Mouse (Mus musculus) small intestine, adult 10 weeks (tissue): ENCODE measurements around the gene Vmn1r179. TPM values are rescaled to one million over a fixed set of nuclear protein-coding genes. Genes with fewer than 3 reads are reported as not detected.

ENCODE experiments used
- polyA plus RNA-seq: library from polyadenylated mRNA; stranded (reverse); fragments of 350-450 nt; fragmentation: Illumina TruSeq; extraction: RNeasy Lipid Tissue Mini Kit (QIAGEN cat#74804); gene quantifications from one replicate; pipeline ENCODE4 v1.2.3, GENCODE M21; 2014; ENCODE audit warnings: low replicate concordance

Gene Vmn1r179
- polyA plus RNA-seq, result not detected

DNA sequence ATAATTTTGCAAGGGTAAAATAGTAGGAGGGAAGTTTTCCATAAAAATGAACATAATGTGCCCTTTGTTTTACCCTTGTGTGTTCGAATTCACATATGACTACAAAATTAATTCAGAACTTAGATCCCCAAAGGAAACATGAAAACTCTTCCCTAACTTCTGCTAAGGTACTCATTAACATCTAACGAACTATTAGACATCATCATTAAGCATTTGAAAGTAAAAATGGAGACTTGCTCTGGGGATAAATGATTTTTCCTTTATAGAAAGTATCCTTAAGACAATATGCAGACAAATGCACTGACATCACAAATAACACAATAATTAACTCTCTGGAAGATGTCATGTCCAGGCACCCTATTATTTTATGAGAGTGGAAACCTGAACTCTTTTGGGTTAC, at the start of gene Vmn1r179:
Gene Vmn1r179, plus strand, starts transcription at position 301 of the 400 bp plus-strand sequence.

GRCm38 (mm10) chr7:23891709-23892108, 35.1 kb upstream of the Vmn1r179 start, which contains the start of gene Vmn1r178:
Vmn1r178 (plus strand) TSS chr7:23892009.

GRCm38 (mm10) chr7:23950332-23950731, 23.6 kb downstream of the Vmn1r179 start, which contains the start of gene Vmn1r180:
Vmn1r180 (plus strand) TSS chr7:23950632.

DNA sequence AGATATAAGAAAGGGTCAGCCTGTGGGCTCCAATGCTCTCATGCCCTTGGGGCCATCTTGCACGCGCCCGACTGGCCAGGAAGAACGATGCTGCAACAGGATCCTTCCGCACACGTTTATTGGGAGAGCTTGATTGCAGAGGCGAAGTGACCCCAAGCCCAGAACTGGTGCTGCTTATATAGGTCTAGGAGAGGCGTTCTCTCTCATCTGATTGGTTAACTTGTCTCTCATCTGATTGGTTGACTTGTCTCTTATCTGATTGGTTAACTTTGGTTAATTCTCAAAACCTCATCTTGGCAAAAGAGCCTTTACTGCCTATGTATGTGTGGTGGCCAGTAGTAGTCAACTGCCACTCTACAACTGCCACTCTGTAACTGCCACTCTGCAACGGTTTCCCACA, 47.5 kb downstream of the Vmn1r179 start, which contains the start of gene Vmn1r181:
Gene Vmn1r181, plus strand, starts transcription at position 301 of the 400 bp plus-strand sequence.

Other genes with a start within 250 kb of the Vmn1r179 start
- not detected for gene Vmn1r173, start 226.3 kb upstream of the Vmn1r179 start, polyA plus RNA-seq
- not detected for gene Vmn1r174, start 174.7 kb upstream of the Vmn1r179 start, polyA plus RNA-seq
- gene Vmn1r175, start 116.3 kb upstream of the Vmn1r179 start, polyA plus RNA-seq, result not detected
- not detected for gene Vmn1r176, start 89.6 kb upstream of the Vmn1r179 start, polyA plus RNA-seq
- gene Vmn1r177, start 60.5 kb upstream of the Vmn1r179 start, polyA plus RNA-seq, result not detected
- not detected for gene Vmn1r178, start 35.0 kb upstream of the Vmn1r179 start, polyA plus RNA-seq
- gene Vmn1r180, start 23.7 kb downstream of the Vmn1r179 start, polyA plus RNA-seq, result not detected
- not detected for gene Vmn1r181, start 47.6 kb downstream of the Vmn1r179 start, polyA plus RNA-seq
- not detected for gene V1rd19, start 74.7 kb downstream of the Vmn1r179 start, polyA plus RNA-seq
- gene Vmn1r183, start 126.3 kb downstream of the Vmn1r179 start, polyA plus RNA-seq, result not detected
- 7.6 TPM for gene Zfp180, start 154.9 kb downstream of the Vmn1r179 start, polyA plus RNA-seq
- gene Zfp112, start 185.3 kb downstream of the Vmn1r179 start, polyA plus RNA-seq, result 1.0 TPM
- 4.6 TPM for gene Zfp235, start 207.2 kb downstream of the Vmn1r179 start, polyA plus RNA-seq
- 0.11 TPM for gene Zfp114, start 248.1 kb downstream of the Vmn1r179 start, polyA plus RNA-seq